Mouse (Mus musculus) NIH3T3 (cell line): Measurements from ENCODE around the gene Podn.

Source experiments
- DNase-seq: peaks from one replicate; pipeline ENCODE4 v3.0.0-alpha.2; 2012; ENCODE audit warnings: low read depth

The Podn gene

GRCm38 (mm10) chr4:108045136-108046107, 50.8 kb downstream of the Podn start:
- no peak for DNase-seq

GRCm38 (mm10) chr4:108037027-108037426, 59.2 kb downstream of the Podn start:
- DNase-seq: peak; percentile 24

GRCm38 (mm10) chr4:108033041-108033764, 63.0 kb downstream of the Podn start:
- DNase-seq: peak; percentile 95

GRCm38 (mm10) chr4:108032352-108032849, 63.8 kb downstream of the Podn start:
- peak; percentile 50 for DNase-seq

GRCm38 (mm10) chr4:108031502-108032351, 64.5 kb downstream of the Podn start:
- DNase-seq: peak; percentile 55

GRCm38 (mm10) chr4:108030888-108031501, 65.2 kb downstream of the Podn start:
- DNase-seq: no peak

- DNase-seq: no peak
Observed at GRCm38 (mm10) chr4:108026193-108026592, 70.1 kb downstream of the Podn start.

GRCm38 (mm10) chr4:108025269-108025668, 71.0 kb downstream of the Podn start:
- no peak for DNase-seq

GRCm38 (mm10) chr4:108024641-108025040, 71.6 kb downstream of the Podn start:
- DNase-seq: peak; percentile 71

- DNase-seq: no peak
Observed at GRCm38 (mm10) chr4:108023186-108023585, 73.1 kb downstream of the Podn start.

GRCm38 (mm10) chr4:108020178-108020577, 76.1 kb downstream of the Podn start:
- no peak for DNase-seq

GRCm38 (mm10) chr4:108018961-108019921, 77.0 kb downstream of the Podn start:
- DNase-seq: peak; percentile 62

GRCm38 (mm10) chr4:108018241-108018923, 77.9 kb downstream of the Podn start:
- DNase-seq: no peak

- DNase-seq: no peak
Observed at GRCm38 (mm10) chr4:108017839-108018238, 78.4 kb downstream of the Podn start.

GRCm38 (mm10) chr4:108016321-108016720, 79.9 kb downstream of the Podn start:
- no peak for DNase-seq

GRCm38 (mm10) chr4:108015067-108015765, 81.0 kb downstream of the Podn start:
- no peak for DNase-seq

GRCm38 (mm10) chr4:108014466-108014865, 81.8 kb downstream of the Podn start:
- DNase-seq: no peak

GRCm38 (mm10) chr4:108008541-108008940, 87.7 kb downstream of the Podn start:
- DNase-seq: no peak

GRCm38 (mm10) chr4:108007532-108008103, 88.6 kb downstream of the Podn start:
- no peak for DNase-seq
